ENCODE assay signal across 41 mouse cellular contexts in genomic region chr11:88952117-88952516, GRCm38 (mm10). TPM values are rescaled to one million over a fixed set of nuclear protein-coding genes. Genes with fewer than 3 reads are reported as not detected.
"Had no signal": no experiment of that assay in that cellular context is flagged by ENCODE, and none has a peak within 500 bp of the region (broad histone marks: within the 10 kb centered on the region; RNA-seq: fewer than 3 reads in every experiment).

No protein-coding gene starts in this region.

- H3K27ac ChIP-seq: gastrocnemius, adult 2 months; heart, embryonic 10.5 days; hindbrain, embryonic 12.5 days; hindbrain, embryonic 14.5 days; kidney, embryonic 15.5 days; kidney, postnatal 0 days; left cerebral cortex, adult 2 months; limb, embryonic 10.5 days; limb, embryonic 12.5 days; liver, embryonic 13.5 days; liver, embryonic 15.5 days had no signal

- H3K9me3 ChIP-seq: heart, embryonic 10.5 days; heart, embryonic 12.5 days; hindbrain, embryonic 12.5 days; kidney, embryonic 15.5 days; limb, embryonic 10.5 days; limb, embryonic 12.5 days; liver, embryonic 13.5 days; liver, embryonic 15.5 days had no signal

- H3K4me2 ChIP-seq: heart, embryonic 12.5 days; hindbrain, embryonic 12.5 days; hindbrain, embryonic 14.5 days; kidney, embryonic 15.5 days; limb, embryonic 12.5 days; liver, embryonic 11.5 days; liver, embryonic 13.5 days; liver, embryonic 15.5 days had no signal

- H3K36me3 ChIP-seq: liver, embryonic 13.5 days; liver, embryonic 15.5 days had no signal

- H3K4me1 ChIP-seq: hindbrain, embryonic 12.5 days had no signal

- H3K9ac ChIP-seq: heart, embryonic 12.5 days; hindbrain, embryonic 12.5 days; hindbrain, embryonic 14.5 days; kidney, embryonic 15.5 days; limb, embryonic 12.5 days; liver, embryonic 13.5 days; liver, embryonic 15.5 days had no signal

- H3K4me3 ChIP-seq: gastrocnemius, adult 2 months; heart, embryonic 10.5 days; heart, embryonic 12.5 days; hindbrain, embryonic 12.5 days; kidney, embryonic 15.5 days; left cerebral cortex, adult 2 months; limb, embryonic 10.5 days; limb, embryonic 12.5 days; liver, embryonic 13.5 days; liver, embryonic 15.5 days had no signal

- ATAC-seq: hindbrain, embryonic 16.5 days; intestine, embryonic 16.5 days had no signal

- H3K27me3 ChIP-seq: heart, embryonic 12.5 days; hindbrain, embryonic 12.5 days; kidney, embryonic 15.5 days; limb, embryonic 12.5 days; liver, embryonic 13.5 days; liver, embryonic 15.5 days had no signal

- DNase-seq: gastrocnemius, adult 2 months; gastrocnemius, postnatal 10 days; gastrocnemius, postnatal 25 days; heart, adult 18-20 months; heart, postnatal 10 days; kidney, adult 11 months; kidney, adult 2 months; kidney, adult 9 months; kidney, postnatal 14 days; kidney, postnatal 36 days; layer of hippocampus, adult 9-11 months; layer of hippocampus, postnatal 36 days; liver; liver, embryonic 13.5 days had no signal

RNA-seq across cellular contexts. Expression of gene Elobl, which starts 14.6 kb away (rescaled TPM):
- total RNA-seq: gastrocnemius, adult 2 months; gastrocnemius, postnatal 10 days; gastrocnemius, postnatal 25 days; gastrocnemius, postnatal 4 days; granulocyte monocyte progenitor cell, adult 5-6 weeks; heart, adult 18-20 months; heart, adult 8-10 months; heart, postnatal 10 days; heart, postnatal 25 days; hematopoietic stem cell, adult 5-6 weeks; layer of hippocampus, adult 18-20 months; layer of hippocampus, adult 8-10 months; layer of hippocampus, postnatal 14 days; layer of hippocampus, postnatal 36 days; left cerebral cortex, adult 2 months; left cerebral cortex, postnatal 14 days; left cerebral cortex, postnatal 36 days had no signal
- polyA plus RNA-seq: heart, embryonic 10.5 days; heart, embryonic 12.5 days; heart, embryonic 14.5 days; heart, embryonic 16.5 days; hindbrain, embryonic 12.5 days; hindbrain, embryonic 14.5 days; hindbrain, embryonic 16.5 days; intestine, embryonic 14.5 days; intestine, embryonic 16.5 days; kidney, embryonic 15.5 days; kidney, postnatal 0 days; limb, embryonic 10.5 days; limb, embryonic 12.5 days; limb, embryonic 14.5 days; liver, embryonic 11.5 days; liver, embryonic 13.5 days; liver, embryonic 15.5 days had no signal
